Mouse (Mus musculus) myocyte (in vitro differentiated cells): Measurements from ENCODE around the gene Pou2f2. TPM values are rescaled to one million over a fixed set of nuclear protein-coding genes. Genes with fewer than 3 reads are reported as not detected.

Source experiments
- H3K27me3 ChIP-seq: one replicate; pipeline ENCODE4 v1.6.1; 2011; ENCODE audit not compliant: control insufficient read depth, insufficient read depth, insufficient read length
- H3K36me3 ChIP-seq: one replicate; pipeline ENCODE4 v1.6.1; 2011; ENCODE audit not compliant: control insufficient read depth, insufficient read depth
- H3K4me2 ChIP-seq: one replicate; pipeline ENCODE4 v1.6.1; 2011; ENCODE audit warnings: low read depth, control low read depth
- H3K4me3 ChIP-seq: one replicate; pipeline ENCODE4 v1.5.1; 2011; ENCODE audit warnings: mild to moderate bottlenecking, control low read depth, moderate library complexity
- H3K79me2 ChIP-seq: one replicate; pipeline ENCODE4 v1.6.1; 2011; ENCODE audit not compliant: control insufficient read depth, insufficient read depth
- H3ac ChIP-seq: one replicate; pipeline ENCODE4 v1.6.1; 2011; ENCODE audit not compliant: control insufficient read depth, insufficient read length
- CEBPB ChIP-seq: IDR thresholded peaks from 2 replicates; pipeline ENCODE4 v1.6.1; 2011; ENCODE audit warnings: mild to moderate bottlenecking, moderate library complexity; ENCODE audit not compliant: poor library complexity, insufficient read depth, severe bottlenecking
- E2F4 ChIP-seq: IDR thresholded peaks from one replicate; pipeline ENCODE4 v1.6.1; 2011; ENCODE audit warnings: mild to moderate bottlenecking, control low read depth, moderate library complexity; ENCODE audit not compliant: insufficient read depth
- MAX ChIP-seq: IDR thresholded peaks from one replicate; pipeline ENCODE4 v1.6.1; 2011; ENCODE audit warnings: low read depth, mild to moderate bottlenecking, control low read depth
- MYOD1 ChIP-seq, 3 experiments: IDR thresholded peaks; one replicate each; pipeline ENCODE4 v1.6.1; 2011; ENCODE audit warnings: control low read depth in 2 of 3, low read depth in 2 of 3, mild to moderate bottlenecking in 2 of 3, moderate library complexity in 1 of 3; ENCODE audit not compliant: insufficient read length in 2 of 3, control insufficient read depth in 1 of 3
- MYOG ChIP-seq, 3 experiments: IDR thresholded peaks; one replicate each; pipeline ENCODE4 v1.6.1; 2011; ENCODE audit warnings: control low read depth in 2 of 3, low read depth in 2 of 3, mild to moderate bottlenecking in 2 of 3; ENCODE audit not compliant: insufficient read length in 2 of 3, control insufficient read depth in 1 of 3, insufficient read depth in 1 of 3
- POLR2A ChIP-seq: IDR thresholded peaks from one replicate; pipeline ENCODE4 v1.6.1; 2011; ENCODE audit warnings: low read depth, mild to moderate bottlenecking, control low read depth, moderate library complexity; ENCODE audit not compliant: insufficient read length
- POLR2AphosphoS2 ChIP-seq: IDR thresholded peaks from one replicate; pipeline ENCODE4 v1.6.1; 2011; ENCODE audit warnings: low read depth, control low read depth; ENCODE audit not compliant: insufficient read length
- REST ChIP-seq: IDR thresholded peaks from one replicate; pipeline ENCODE4 v1.6.1; 2011; ENCODE audit warnings: mild to moderate bottlenecking, control low read depth, moderate library complexity; ENCODE audit not compliant: insufficient read depth, insufficient read length
- SRF ChIP-seq: IDR thresholded peaks from one replicate; pipeline ENCODE4 v1.6.1; 2011; ENCODE audit warnings: low read depth; ENCODE audit not compliant: control insufficient read depth, insufficient read length
- TCF12 ChIP-seq: IDR thresholded peaks from one replicate; pipeline ENCODE4 v1.6.1; 2011; ENCODE audit warnings: mild to moderate bottlenecking, control low read depth; ENCODE audit not compliant: poor library complexity, insufficient read depth, severe bottlenecking
- TCF3 ChIP-seq: IDR thresholded peaks from one replicate; pipeline ENCODE4 v1.6.1; 2011; ENCODE audit warnings: low read depth, control low read depth; ENCODE audit not compliant: insufficient read length
- USF1 ChIP-seq: IDR thresholded peaks from one replicate; pipeline ENCODE4 v1.6.1; 2011; ENCODE audit warnings: low read depth, mild to moderate bottlenecking, control low read depth, moderate library complexity
- polyA plus RNA-seq: library from polyadenylated mRNA; unstranded; fragments of >200 nt; fragmentation: generic; extraction: Trizol; gene quantifications from one replicate; pipeline ENCODE4 v1.2.1, GENCODE M21; 2012; ENCODE audit warnings: missing spikeins

Pou2f2 gene
- polyA plus RNA-seq, 1 experiment = 0.01 TPM

DNA sequence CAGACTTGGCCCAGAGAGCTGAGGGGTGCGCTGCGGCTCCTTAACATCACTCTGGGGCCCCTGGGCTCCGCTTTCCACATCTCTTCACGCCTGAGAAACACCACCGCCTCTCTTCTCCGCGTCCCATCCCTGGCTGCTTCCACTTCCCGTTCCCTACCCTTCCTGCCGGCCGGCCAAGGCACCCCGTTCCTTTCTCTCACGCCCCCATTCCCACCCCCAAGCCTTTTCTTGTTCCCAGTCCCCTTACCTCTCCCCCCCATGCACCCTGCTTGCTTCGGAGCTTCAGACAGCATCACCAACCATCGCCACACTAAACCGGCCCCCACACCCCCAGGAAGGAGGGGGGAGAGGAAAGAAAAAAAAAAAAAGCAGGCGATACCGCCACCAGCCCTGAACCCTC lies 1.2 kb downstream of the Pou2f2 start:
- Histone ChIP-seq H3K27me3 (peaks cover 82% of the 10 kb centered on the region), H3K79me2 (no peaks in the 10 kb centered on the region), H3K4me3 (no peak overlapping the region), H3K4me2 (no peak overlapping the region), H3K36me3 (no peaks in the 10 kb centered on the region), H3ac (no peak overlapping the region)
- no peak for TF ChIP-seq MAX
- TF ChIP-seq POLR2AphosphoS2 = no peak
- TF ChIP-seq TCF12 = no peak
- no peak for TF ChIP-seq MYOG (IDR thresholded peaks at IDR 0.05; ENCODE audit: control insufficient read depth in 1 of 3, insufficient read depth in 1 of 3, insufficient read length in 2 of 3, low read depth in 2 of 3)
- TF ChIP-seq E2F4 = no peak
- TF ChIP-seq REST = no peak
- TF ChIP-seq USF1 = no peak
- TF ChIP-seq POLR2A = no peak

- Histone ChIP-seq H3K4me2 (no peak overlapping the region), H3K27me3 (peaks cover 87% of the 10 kb centered on the region), H3ac (no peak overlapping the region), H3K36me3 (no peaks in the 10 kb centered on the region), H3K79me2 (no peaks in the 10 kb centered on the region), H3K4me3 (no peak overlapping the region)
- TF ChIP-seq REST (no peak), POLR2AphosphoS2 (no peak), SRF (no peak), TCF12 (no peak), CEBPB (no peak), MYOD1 (IDR thresholded peaks at IDR 0.05; ENCODE audit: control insufficient read depth in 1 of 3, insufficient read length in 2 of 3, low read depth in 2 of 3) (no peak), E2F4 (no peak), POLR2A (no peak)
These were observed 5.2 kb downstream of the Pou2f2 start for GRCm38 (mm10) chr7:25174343-25174742.

DNA sequence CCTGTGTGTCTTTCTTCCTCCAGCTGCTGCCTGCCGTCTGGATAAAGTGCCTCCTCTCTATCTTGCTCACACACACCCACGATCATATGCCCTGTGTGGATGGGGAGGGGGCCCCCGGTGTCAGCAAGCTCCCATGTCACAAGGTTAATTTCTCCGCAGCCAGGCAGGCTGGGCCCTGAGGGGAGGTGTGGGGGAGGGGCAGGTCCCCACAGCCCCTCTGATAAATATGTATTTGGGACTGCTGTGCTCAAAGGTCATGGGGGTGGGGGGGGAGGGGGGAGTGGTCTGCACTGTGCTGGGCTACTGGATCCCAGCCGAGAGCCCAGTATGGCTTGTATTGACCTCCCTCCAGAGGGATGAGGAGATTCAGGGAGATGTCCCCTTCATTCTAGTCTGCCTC lies 6.9 kb downstream of the Pou2f2 start:
- Histone ChIP-seq H3K4me2 (no peak overlapping the region), H3K27me3 (peaks cover 86% of the 10 kb centered on the region), H3K79me2 (no peaks in the 10 kb centered on the region), H3K4me3 (no peak overlapping the region), H3K36me3 (no peaks in the 10 kb centered on the region), H3ac (no peak overlapping the region)
- TF ChIP-seq SRF = no peak
- no peak for TF ChIP-seq POLR2A
- no peak for TF ChIP-seq MYOD1 (IDR thresholded peaks at IDR 0.05; ENCODE audit: control insufficient read depth in 1 of 3, insufficient read length in 2 of 3, low read depth in 2 of 3)
- no peak for TF ChIP-seq E2F4
- no peak for TF ChIP-seq CEBPB
- no peak for TF ChIP-seq POLR2AphosphoS2
- TF ChIP-seq REST = no peak

GRCm38 (mm10) chr7:25170583-25170982 lies 8.9 kb downstream of the Pou2f2 start:
- no peaks in the 10 kb centered on the region for H3K36me3 ChIP-seq
- peaks cover 78% of the 10 kb centered on the region for H3K27me3 ChIP-seq
- H3K4me3 ChIP-seq = no peak overlapping the region
- H3K4me2 ChIP-seq = no peak overlapping the region
- no peak overlapping the region for H3ac ChIP-seq
- TF ChIP-seq TCF12 = no peak
- no peak for TF ChIP-seq POLR2A
- TF ChIP-seq MYOD1 (IDR thresholded peaks at IDR 0.05; ENCODE audit: control insufficient read depth in 1 of 3, insufficient read length in 2 of 3, low read depth in 2 of 3) = no peak
- no peak for TF ChIP-seq USF1
- TF ChIP-seq E2F4 = no peak
- no peak for TF ChIP-seq CEBPB
- no peak for TF ChIP-seq REST
- no peak for TF ChIP-seq MAX
- TF ChIP-seq POLR2AphosphoS2 = no peak
- no peak for TF ChIP-seq TCF3
- TF ChIP-seq SRF = no peak
- TF ChIP-seq MYOG (IDR thresholded peaks at IDR 0.05; ENCODE audit: control insufficient read depth in 1 of 3, insufficient read depth in 1 of 3, insufficient read length in 2 of 3, low read depth in 2 of 3) = no peak
- H3K79me2 ChIP-seq = no peaks in the 10 kb centered on the region

- Histone ChIP-seq H3K27me3 (peaks cover 73% of the 10 kb centered on the region), H3K79me2 (no peaks in the 10 kb centered on the region), H3K4me2 (no peak overlapping the region), H3K4me3 (no peak overlapping the region), H3ac (no peak overlapping the region), H3K36me3 (no peaks in the 10 kb centered on the region)
- TF ChIP-seq TCF12 = no peak
- no peak for TF ChIP-seq TCF3
- no peak for TF ChIP-seq POLR2A
- TF ChIP-seq E2F4 = no peak
- TF ChIP-seq MYOG (IDR thresholded peaks at IDR 0.05; ENCODE audit: control insufficient read depth in 1 of 3, insufficient read depth in 1 of 3, insufficient read length in 2 of 3, low read depth in 2 of 3) = no peak
- no peak for TF ChIP-seq SRF
- TF ChIP-seq POLR2AphosphoS2 = no peak
These were observed 13.4 kb downstream of the Pou2f2 start for GRCm38 (mm10) chr7:25166106-25166505.
